Mouse (Mus musculus) embryo, embryonic 9.5 days (tissue): ENCODE measurements around the gene Chil1.

Experiments used
- DNase-seq: peaks from one replicate; pipeline ENCODE4 v3.0.0-alpha.2; 2017; ENCODE audit errors: extremely low spot score

Chil1 gene

DNA sequence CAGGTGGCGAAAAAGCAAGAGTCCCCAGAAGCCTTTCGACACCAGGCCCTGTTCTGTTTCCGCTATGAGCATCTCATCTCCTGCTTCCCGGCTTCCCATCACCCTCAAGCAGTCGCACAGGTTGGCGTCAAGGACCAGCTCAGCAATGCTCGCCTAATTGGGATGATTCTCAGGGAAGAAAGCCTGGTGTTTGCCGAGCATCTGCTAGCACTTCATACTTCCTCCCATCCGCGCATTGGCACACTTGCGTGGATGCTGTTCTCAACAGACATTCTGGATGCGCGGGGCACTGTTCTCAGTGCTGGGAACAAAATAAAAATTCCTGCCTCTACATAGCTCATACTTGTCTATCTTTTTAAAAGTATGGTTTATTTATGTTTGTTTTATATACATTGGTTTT is 22.3 kb downstream of the Chil1 start:
- DNase-seq, result no peak

- DNase-seq, result no peak
Measured at GRCm38 (mm10) chr1:134205296-134206018, 23.5 kb downstream of the Chil1 start.

GRCm38 (mm10) chr1:134206085-134206484 is 24.1 kb downstream of the Chil1 start:
- no peak for DNase-seq

- DNase-seq, result no peak
Measured at GRCm38 (mm10) chr1:134210179-134210755, 28.3 kb downstream of the Chil1 start.

GRCm38 (mm10) chr1:134211043-134211442 is 29.1 kb downstream of the Chil1 start:
- DNase-seq, result no peak

DNA sequence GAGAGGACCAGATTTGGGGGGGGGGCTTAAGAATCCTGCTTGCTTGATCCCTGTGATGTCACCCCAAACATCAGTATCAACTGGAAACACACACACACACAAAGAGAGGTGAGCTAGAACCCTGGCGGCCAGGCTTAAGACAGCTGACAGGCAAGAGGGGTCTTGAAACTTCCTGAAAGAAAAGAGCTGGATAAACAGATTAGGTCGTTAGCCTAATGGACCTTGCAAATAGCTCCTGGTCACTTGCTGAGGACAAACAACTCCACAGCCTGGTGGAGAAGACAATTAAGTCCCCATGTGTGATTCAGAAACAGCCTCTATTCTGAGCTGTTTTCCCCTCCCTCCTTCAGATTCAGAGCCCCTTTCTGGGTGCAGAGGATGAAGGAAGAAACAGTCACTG is 29.7 kb downstream of the Chil1 start:
- DNase-seq, result no peak

DNA sequence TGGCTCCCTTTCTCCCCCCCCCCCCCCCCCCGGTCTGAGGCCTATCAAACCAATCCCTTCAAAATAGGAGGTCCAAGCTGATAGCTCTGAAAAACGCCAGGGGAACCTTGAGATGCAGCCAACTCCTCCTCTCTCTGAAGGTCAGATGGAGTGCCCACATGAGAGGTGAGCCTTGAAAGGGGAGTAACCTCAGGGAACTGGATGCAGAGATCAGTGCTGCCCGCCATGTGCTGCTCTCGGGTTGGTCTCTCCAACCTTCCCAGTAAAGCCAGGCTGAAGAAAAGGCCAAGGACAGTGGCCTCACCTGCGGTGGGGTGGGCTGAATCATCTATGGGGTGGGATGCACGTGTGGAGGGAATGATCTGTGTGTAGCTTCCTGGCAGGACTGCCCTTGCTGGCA is 30.4 kb downstream of the Chil1 start:
- DNase-seq, result no peak

- DNase-seq, result no peak
Measured at GRCm38 (mm10) chr1:134213405-134213804, 31.4 kb downstream of the Chil1 start.

DNA sequence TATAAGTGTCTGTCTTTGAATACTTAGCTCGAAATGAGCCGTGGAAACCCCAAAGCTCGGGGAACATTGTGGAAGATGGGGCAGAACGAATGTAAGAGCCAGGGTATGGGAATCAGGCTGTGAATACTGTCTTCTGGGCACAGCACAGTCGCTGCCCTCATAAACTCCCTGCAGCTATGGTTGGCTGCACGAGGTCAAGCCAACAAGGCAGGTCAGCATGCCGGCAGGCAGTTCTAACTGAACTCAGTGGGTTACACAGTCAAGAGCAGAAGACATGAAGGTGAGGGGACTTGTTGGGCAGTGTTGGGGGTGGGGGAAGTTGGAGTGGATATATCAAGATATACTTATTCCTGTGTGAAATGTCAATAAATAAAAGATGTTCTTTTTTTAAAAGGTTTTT is 33.1 kb downstream of the Chil1 start:
- no peak for DNase-seq

GRCm38 (mm10) chr1:134215751-134216628 is 34.0 kb downstream of the Chil1 start:
- no peak for DNase-seq

DNA sequence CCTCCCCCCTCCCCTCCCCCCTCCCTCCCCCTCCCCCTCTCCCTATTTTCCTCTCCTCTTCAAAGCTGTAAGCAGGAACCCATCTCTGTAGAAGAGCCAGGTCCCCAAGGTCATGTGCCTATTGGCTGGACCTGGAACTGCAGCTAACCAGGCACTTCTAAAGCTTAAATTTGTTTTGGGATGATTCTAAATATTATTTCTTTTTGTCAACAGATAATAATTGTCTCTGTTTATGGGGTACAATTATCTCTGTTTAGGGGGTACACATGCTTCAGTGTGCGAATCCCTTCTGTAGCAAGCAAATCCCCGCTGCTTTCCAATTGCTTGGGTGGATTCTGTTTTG is 34.6 kb downstream of the Chil1 start:
- no peak for DNase-seq

GRCm38 (mm10) chr1:134217028-134217481 is 35.1 kb downstream of the Chil1 start:
- no peak for DNase-seq

- DNase-seq, result no peak
Measured at GRCm38 (mm10) chr1:134217942-134218341, 36.0 kb downstream of the Chil1 start.

- DNase-seq, result no peak
Measured at GRCm38 (mm10) chr1:134219608-134220007, 37.6 kb downstream of the Chil1 start.

- no peak for DNase-seq
Measured at GRCm38 (mm10) chr1:134221172-134221571, 39.2 kb downstream of the Chil1 start.

DNA sequence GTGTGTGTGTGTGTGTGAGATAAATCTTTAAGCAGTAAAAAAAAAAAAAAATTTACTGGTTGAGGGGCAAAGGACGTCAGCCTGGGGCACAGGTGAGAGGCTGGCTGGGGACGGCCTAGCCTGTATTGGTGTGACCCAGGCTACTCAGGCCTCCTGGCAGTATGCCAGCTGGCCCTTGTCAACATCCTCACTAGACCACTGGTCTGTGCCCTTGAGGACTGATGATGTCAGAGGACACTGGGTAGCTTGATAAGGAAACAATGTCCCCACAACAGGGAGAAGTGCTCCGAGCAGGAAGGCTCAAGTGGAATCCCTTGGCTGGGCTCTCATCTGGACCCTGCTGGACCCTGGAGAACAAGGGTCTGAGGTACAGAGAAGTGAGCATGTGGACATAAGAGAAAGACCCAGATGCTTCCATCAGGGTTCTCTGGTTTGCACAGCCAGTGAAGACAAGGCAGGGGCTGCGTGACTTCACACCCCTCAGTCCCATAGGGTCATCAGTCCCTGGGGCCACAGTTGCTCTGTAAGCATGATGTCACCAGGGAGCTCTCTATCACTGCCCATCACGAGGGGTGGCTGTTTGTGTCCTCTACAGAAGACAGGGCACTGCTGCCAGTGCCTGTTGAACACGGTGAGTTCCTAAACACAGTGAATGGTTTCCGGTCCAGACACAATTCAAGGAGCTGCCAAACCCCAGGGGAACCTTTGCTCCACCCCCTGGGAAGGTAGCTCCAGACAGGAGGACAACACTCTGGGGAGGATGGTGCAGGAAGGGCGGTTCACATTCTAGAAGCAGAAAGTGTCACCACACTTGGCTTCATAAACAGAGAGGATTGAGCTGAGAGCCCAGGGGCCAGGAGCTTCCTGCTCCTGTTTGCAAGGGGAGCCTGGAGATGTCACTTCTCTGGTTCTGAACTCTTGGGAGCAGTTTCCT is 40.4 kb downstream of the Chil1 start:
- DNase-seq, result no peak

DNA sequence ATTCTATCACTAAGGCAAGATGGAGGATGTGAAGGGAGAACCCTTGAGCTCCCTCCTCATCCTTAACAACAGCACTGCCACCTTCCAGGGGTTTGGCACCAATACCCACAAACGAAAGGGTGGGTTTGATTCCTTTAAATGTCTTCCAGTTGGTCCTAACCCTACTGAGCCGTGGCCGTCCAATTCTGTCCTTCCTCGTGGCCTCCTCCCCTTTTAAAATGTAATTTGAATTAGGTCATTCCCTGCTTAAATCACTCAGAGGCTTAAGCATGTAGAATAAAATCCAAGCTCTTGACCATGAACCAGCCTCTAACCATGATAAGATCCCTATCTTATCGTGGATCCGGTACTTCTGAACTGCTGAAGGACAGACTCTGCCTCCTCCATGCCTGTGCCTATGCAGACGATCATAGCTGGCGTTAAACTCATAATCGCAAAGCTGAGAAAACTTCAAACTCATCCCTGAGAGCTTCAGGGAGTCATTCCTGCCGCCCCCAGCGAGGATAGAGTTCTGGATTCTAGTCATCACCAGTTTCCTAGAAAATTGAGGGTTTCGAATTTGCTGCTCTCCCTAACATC is 42.8 kb downstream of the Chil1 start:
- DNase-seq, result no peak

DNA sequence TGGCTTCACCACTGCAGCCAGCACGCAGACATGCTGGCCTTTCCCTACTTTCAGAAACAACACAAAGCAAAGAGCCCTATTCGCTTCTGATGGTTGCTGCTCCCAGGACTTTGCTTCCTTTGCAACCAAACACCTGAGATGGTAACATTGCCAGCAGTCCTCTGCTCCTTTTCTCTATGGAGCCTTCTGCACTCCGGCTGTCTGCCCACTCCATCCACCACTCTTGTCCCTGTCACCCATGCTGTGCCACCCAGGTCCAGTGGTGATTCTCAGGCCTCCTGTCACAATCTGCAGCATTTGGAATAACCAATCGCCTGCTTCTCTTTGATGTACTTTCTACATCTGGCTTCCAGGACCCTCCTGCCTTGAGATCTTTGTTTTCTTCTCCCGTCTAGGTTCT is 43.4 kb downstream of the Chil1 start:
- DNase-seq, result no peak

DNA sequence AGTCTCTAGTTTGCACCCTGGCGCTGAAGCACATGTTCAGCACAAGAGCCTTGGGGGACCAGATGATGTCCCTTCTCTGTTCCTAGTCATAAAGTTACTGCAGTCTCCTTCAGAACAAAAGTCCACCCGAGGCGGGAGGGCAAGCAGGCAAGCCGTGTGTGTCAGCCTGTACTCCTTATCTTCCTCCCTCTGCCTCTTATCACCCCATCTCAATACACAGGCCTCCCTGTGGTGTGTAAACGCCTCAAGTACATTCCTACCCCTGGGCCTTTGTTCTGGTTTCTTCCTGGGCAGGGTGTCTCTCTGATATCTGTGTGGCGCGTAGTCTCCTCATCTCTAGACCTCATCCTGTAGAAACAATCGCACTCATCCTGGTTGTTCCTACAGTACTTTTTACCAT is 44.8 kb downstream of the Chil1 start:
- no peak for DNase-seq

GRCm38 (mm10) chr1:134229806-134230575 is 48.0 kb downstream of the Chil1 start:
- DNase-seq, result no peak
